Mouse (Mus musculus) cerebellum, adult 2 months (tissue): ENCODE results near the gene Wars.

Experiments
- CTCF ChIP-seq: fragments of 200-500 bp; IDR thresholded peaks from 2 replicates; pipeline ENCODE4 v1.5.1; 2011; ENCODE audit warnings: low read depth, mild to moderate bottlenecking, control low read depth, low read length, moderate library complexity, borderline replicate concordance; ENCODE audit not compliant: insufficient read depth
- POLR2A ChIP-seq: fragments of 200-500 bp; IDR thresholded peaks from 2 replicates; pipeline ENCODE4 v1.6.1; 2011; ENCODE audit warnings: low read length, control low read depth, borderline replicate concordance; ENCODE audit not compliant: insufficient read depth

- no peak for TF ChIP-seq POLR2A
- TF ChIP-seq CTCF: no peak
These were observed 35.5 kb upstream of the Wars start for GRCm38 (mm10) chr12:108929475-108929874.
